Mouse (Mus musculus) CH12F3 (cell line): ENCODE data around the gene Cand1.

Source experiments
- in situ Hi-C: fragments of 300-500 bp; cut with MboI; formaldehyde crosslinking; loops from 2 replicates; pipeline ENCODE4 v1.14.3; 2020; ENCODE audit warnings: low sequenced_read_pairs

The Cand1 gene

DNA sequence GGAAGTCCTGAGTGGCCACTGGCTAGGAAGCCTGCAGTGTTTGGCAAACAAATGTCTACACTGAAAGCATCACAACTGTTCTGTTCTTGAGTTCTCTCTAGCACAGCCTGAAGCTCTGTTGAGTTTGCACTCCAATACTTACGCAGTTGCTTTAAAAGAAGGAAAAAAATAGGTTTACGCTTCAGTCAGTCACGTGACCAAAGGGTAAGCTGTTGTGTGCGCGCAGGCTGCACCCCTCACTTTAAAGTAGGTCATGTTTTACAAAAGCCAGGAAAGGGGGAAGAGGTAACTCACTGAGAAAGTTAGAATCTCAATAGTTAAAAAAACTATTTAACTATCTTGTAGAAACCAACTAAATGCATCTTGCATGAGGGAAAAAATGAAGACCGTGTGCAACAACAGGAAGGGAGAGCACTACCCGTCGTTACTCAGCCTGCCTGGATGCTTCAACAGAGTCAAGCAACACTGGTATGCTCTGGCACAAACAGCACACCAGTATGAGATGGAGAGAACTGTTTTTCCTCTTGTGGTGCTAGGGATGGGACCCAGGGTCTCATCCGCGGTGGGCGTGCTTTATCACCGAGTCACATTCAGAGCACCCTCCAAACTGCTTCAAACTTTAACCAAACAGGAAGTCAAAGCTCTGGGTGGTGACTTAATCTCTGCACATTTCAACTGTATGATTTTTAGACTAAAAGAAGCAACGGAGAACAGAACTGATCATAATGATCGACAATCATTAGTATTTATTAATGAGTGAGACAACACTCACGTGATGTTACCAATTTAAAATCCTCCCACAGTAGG lies 21.4 kb downstream of the Cand1 start:
- in situ Hi-C loops: no loop called here

DNA sequence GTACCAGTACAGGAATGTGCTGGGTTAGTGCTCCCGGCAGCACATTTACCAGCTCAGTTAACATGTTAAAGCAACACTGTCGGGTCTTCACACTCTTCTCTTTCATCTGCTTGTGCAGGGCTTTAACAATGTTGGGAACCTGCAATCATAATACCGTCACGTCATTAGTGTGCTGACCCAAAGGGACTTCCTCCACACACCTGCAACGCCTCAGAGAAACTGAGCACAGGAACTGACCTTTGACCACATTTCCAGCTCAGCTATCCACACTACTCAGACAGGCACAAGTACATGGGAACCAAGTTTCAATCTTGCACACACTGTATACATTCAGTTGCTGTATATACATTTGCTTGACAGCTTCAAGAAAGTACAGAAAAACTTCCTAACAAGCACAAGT lies 27.4 kb downstream of the Cand1 start:
- in situ Hi-C loops: no loop called here

DNA sequence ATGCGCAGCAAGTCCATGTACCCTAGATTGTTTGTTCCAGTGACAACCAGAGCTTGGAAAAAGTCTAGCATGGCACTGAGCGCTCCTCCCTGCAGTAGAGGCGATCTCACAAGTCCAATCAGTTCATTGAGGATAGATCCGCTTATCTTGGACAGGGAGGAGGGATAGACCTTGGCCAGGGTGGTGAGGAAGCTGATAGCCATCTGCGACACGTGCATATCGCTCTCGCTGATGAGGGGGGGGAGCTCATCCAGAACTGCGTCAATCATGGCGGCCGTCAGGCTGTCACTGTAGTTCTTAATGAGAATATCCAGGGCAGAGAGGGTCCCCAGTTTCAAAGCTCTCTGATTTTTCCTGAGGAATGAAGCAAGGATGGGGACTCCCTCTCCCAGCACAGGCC lies 28.6 kb downstream of the Cand1 start:
- in situ Hi-C loops: no loop called here

DNA sequence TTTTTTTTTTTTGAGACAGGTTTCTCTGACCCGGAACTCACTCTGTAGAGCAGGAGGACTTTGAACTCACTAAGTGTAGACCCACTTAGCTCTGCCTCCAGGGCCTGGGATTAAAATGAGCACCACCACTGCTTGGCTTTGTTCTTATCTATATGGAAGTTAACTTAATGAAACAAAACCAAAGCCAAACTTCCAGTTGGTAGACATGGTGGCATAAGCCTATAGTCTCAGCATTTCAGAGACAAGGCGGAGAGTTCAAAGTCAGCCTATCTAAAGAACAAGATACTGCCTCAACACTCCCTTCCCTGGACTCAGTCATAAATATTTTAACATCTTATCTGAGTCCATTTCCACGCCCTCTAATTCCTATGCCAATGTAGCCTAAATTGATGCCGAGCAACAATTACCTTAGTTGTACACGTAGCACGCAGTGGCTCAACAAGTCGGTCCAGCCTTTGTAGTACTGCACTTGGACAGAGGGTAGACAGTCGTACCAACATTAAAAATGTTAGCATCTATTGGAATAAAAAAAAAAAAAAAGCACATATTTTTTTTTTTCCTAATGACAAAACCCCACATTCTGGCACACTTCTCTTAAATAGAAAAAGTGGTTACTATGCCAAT lies 33.4 kb downstream of the Cand1 start:
- in situ Hi-C loops: no loop called here

DNA sequence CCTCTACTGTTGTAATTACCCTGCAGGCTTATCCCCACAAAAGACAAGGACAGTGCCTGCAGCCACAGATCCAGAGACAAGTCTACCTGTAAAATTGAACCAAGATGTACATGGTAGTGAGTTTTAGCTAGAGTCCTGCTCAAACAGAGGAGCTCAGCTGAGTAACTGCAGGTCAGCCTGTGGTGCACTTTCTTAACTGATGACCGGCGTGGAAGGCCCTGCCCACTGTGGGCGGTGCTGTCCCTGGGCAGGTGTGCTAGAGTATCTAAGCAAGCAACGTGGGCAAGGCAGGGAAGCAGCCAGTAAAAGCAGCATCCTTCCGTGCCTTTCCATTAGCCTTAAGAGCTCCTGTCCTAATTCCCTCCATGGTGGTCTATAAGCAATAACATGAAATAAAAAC lies 34.6 kb downstream of the Cand1 start:
- in situ Hi-C loops: no loop called here

DNA sequence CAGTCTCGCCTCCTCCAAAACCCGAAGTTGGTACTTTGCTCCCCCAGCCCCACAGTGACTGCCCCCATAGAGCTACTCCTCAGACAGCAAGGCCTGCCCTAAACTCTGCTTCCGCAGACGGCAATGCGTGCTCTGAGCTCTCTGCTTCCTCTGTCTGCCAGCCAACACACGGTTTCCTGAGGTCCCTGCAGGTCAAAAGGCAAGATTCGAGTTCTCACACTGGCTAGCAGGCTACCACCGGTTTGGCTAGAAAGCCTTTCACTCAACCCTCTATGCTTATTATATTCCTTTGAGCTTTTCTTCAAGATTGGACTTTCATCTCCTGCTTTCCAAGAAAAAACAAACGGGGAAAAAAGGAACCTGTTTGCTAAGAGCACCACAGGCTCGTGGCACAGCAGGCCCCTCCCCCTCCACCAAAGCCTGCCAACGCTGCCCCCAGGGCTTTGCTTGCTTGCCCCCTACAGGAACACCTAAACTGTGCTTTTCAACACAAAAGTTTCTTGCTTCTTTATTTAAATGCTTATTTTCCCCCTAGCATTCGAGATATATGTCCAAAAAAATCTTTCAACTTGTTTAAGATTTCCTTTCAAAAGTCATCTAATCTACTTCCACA lies 35.4 kb downstream of the Cand1 start:
- in situ Hi-C loops: no loop called here

DNA sequence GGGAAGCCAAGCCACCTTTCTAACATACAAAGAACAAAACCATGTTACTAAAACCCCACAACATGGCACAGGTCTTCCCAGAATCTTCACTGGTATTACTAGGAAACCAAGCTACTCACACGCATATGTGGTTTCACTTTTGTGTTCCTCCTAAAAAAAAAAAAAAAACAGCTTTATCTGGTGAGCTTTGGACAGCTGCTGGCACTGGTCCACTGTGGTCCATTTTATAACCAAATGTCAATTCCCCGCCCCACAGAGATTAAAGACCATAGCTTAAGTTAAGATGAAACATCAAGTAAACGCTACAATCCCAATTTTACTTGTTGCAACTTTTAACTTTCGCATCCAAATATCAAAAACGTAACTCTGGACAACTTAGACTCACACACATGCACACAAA lies 40.0 kb downstream of the Cand1 start:
- in situ Hi-C loops: no loop called here

DNA sequence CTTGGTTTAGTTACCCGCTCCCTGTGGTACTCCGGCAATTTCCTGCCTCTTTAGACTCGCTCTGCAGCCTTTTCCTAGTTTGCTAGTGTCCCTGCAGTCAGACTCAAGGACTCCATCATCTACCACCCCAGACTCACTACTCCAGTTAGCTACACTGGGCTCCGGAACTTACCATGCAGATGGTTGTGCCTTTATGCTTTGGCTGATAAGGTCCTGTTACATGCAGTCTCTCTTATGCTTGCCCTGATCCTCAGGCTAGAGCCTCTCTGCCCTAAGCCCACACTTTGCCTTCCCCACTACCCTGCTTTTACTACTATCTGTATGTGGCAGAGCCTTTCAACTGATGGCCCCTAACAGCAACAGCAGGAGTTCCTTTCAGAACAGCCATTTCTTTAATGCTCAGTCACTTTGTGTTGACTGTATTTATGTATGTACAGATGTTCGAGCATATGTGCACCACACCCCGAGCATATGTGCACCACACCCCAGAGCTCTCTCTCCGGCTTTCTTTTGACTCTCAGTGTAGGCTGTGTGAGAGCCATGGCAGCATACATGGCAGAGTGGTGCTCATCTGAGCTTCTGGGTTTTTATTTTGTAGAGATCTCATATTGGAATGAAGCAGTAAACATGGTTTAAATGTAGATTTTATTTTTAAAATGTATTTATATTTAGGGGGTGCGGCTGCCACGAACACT lies 41.5 kb downstream of the Cand1 start:
- in situ Hi-C loops: no loop called here

DNA sequence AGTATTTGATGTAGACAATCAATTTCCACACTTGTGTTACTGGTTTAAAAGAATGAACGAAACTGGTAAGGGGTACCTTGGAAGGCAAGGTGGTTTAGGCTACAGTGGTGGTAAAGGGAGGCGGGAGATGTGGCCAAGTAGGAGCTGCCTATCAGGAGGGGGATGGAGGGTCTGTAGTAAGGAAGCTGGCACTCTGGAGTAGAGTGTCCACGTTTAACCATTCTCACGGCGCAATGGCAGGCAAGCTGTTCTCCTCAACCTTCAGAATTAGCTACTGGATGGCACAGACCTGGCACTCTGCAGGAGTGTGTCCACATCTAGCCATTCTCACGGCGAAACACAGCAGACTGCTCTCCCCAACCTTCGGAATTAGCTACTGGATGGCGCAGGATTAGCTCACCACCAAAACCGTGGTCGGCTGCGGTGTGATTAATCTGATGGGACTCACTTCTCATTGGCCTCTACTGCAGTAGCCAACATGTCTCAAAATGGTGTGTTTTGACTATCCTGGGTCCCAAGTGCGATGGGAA lies 42.2 kb downstream of the Cand1 start:
- in situ Hi-C loops: no loop called here

DNA sequence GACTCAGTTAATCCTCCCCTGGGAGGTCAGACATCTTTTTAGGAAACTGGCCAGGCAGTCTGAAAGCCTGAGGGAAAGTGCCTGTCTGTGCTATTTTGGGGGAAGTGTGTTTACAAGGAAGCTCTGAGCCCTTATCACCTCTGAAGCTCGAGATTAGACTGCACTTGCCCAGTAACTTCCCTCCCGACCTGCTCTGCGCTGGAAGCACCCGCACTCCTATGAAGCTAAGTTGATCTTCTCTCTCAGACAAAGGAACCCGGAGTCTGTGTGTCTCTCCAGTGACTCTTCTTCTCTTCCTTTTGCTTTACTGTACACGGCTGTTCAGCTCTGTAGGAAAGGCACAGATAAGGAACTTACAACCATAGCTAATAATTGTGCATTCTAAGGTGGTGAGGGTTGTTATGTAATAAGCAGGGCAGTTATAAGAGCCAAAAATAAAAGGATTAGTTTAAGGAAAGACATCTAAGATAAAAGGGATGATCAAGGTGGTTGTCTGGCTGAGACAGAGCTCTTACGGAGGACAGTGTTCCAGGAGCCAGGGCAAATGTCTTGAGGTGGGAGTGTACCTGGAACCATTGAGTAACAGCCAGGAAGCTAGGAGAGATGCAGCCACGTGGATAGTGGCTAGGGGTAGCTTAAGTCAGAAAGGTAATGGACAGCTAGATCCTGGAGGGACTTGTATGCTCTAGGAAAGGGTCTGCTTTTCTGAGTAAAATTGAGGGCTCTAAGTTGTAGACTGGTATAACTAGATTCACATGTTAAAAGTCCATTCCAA lies 47.1 kb downstream of the Cand1 start:
- in situ Hi-C loops: no loop called here

DNA sequence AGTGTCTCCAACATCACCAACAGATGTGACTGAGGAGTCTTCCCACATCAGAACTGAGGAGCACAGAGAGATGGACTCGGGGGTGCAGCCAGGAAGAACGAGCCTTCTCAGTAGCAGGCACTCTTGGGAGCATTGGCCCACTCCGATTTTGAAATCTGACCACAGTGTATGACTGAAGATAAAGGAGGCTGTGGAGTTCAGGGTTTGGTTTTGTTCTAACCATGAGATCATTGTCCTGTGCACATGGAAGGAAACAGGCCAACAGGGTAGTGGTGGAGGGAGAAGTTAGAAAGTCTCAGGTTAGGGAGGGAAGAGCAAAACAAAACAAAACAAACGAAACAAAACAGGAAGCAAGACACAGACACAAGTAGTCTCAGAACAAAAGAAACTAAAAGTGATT lies 52.1 kb downstream of the Cand1 start:
- in situ Hi-C loops: no loop called here

DNA sequence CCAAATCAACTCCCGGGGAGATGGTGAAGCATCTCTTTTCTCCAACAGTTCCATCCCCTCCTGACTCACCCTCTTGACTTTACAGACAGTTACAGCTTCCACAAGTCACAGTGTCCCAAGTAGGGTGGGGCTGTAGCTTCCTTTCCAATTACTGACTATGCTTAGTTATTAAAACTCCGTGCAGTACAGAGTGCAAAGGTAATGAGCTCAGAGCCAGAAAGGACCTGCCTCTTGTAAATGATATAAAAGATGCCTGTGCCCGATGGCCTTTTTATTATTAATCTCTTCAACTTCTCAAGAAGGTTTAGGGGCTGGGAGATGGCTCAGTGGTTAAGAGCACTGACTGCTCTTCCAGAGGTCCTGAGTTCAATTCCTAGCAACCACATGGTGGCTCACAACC lies 70.2 kb downstream of the Cand1 start:
- in situ Hi-C loops: no loop called here

DNA sequence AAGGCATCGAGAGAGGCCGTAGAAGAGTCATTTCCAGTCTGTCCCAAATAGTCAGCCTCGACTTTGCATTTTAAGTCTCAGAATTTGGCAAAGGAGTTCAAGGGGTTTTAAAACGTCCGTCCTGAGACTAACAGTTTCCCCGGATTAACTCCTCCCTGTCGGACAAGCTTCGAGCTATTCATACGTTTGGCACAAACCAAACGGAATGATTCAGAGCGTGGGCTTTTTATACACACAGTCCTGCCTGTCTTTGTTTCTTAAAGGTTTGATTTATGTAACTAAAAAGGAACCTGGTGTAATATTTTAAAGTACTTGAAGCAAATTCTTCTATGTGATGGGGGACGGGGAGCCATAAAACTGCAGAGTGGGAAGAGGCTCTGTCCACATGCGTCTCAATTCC lies 70.6 kb downstream of the Cand1 start:
- in situ Hi-C loops: no loop called here

DNA sequence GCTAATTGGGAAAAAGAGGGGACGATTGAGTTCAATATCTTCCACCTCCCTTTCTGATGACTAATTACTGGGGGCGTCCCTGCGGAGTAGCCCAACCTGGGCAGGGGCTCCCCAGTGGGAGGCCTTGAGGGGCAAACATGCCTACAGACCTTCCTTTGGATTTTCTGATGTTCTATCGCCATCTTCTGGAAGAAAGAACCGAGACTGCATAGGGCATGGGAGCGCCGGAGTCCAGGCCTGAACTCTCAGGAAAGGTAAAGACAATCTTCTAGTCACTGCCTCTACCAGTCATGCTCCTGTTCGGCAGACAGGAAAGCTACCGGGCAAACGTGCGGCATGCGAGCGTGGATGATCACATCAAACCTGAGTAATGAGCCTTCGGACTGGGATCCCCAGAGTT lies 71.1 kb downstream of the Cand1 start:
- in situ Hi-C loops: no loop called here

DNA sequence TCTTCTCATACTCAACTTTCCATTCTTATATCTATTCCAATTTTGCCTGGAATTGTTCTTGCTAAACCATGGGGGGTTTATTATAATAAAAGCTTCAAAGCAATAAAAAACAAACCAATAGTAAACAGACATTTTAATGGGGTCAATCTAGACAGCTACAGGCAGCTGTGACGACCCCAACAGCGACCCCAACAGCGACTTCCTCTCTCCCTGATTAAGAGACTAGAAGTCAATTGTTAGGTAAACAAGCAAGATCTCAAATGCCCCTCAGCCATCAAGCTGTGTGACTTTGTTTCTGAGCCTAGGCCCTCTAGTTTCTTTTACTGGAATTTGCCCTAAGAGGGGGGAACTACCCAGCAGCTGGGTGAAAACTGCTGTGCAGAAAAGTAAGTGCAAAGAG lies 72.0 kb downstream of the Cand1 start:
- in situ Hi-C loops: no loop called here

DNA sequence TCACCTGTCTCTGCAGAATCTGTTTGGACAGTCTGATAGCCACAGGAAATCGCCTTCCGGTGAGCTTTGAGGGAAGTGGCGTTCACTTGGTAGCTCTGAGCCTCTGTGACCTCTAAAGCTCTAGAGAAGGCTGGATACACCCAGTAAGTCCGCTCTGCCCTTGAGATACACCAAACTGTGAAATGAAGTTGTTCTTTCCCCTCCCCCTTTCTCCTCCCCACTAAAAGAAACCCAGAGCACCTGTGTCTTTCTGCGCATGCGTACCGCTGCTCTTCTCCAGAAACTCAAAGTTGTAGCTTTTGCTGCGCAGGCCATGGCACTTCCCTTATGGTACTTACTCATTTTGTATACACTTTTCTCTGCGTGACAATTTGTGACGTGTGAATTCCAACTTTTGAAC lies 74.8 kb downstream of the Cand1 start:
- in situ Hi-C loops: no loop called here

DNA sequence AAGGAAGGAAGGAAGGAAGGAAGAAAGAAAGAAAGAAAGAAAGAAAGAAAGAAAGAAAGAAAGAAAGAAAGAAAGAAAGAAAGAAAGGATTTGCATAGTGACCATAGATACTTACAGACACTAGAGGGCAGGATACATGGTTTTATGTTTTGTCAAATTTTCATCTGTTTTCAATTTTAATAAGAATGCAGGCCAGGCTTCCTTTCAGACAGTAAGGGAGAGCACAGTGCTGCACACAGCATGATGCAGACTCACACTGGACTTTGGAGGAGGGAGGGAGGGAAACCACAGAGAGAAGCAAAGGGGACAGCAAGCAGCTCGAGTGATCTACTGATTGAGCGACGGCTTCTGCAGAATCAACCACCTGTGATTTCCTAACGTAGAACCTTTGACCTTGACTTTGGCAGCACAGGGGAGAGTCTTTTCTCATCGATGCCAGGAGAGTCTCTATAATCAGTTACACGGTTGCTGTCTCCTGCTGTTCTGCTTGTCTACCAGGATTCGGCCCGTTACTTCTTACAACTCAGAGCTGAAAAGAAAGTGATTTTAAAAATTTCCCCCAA lies 78.0 kb downstream of the Cand1 start:
- in situ Hi-C loops: no loop called here

DNA sequence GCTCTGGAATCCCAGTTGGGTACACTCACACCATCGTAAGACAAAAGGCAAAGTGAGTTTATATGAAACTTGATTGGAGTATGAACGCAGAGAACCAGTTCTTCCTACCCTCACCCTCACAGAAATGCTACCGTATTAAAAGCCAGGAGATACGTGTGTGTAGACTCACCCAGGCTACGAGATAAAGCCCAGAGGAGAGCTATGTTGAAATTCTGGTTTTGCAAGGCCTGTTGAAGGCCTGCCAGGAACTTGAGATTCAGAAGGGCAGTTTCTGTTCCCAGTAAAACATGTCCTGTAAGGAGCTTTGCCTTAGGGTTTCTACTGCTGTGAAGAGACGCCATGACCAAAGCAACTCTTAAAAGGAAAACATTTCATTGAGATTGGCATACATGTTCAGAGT lies 79.7 kb downstream of the Cand1 start:
- in situ Hi-C loops: no loop called here

DNA sequence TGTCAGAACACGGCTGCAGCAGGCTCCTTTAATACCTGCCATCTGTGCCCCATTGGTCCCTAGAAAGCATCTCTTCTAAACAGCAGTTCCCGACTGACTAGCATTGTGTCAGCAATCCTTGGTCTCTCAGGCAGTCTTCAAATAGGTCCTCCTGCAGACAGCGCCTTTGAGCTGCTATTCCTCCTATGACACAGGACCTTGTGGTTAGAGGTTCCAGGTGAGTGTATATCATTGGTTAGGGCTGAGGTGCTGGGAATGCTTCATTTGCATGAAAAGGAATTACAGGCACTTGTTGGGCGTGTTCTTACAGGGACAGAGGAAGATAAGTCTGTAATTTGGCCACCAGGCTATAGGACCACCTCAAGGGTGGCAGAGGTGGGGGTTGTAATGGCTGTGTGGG lies 90.6 kb downstream of the Cand1 start:
- in situ Hi-C loops: no loop called here
